Mouse (Mus musculus) left cerebral cortex, adult 2 months (tissue): ENCODE data around the gene Exoc2. TPM values are rescaled to one million over a fixed set of nuclear protein-coding genes. Genes with fewer than 3 reads are reported as not detected.

Source experiments
- DNase-seq, 2 experiments: peaks; one replicate each; pipeline ENCODE4 v3.0.0; 2021 to 2022; ENCODE audit warnings: low spot score in 2 of 2, mixed read lengths in 1 of 2; ENCODE audit errors: extremely low spot score in 1 of 2
- H3K27ac ChIP-seq: fragments of 200-600 bp; 2 replicates; pipeline ENCODE4 v1.8.1; 2022
- H3K4me3 ChIP-seq: fragments of 200-600 bp; 2 replicates; pipeline ENCODE4 v1.8.1; 2022
- CTCF ChIP-seq: fragments of 200-600 bp; IDR thresholded peaks from 2 replicates; pipeline ENCODE4 v1.8.1; 2022; ENCODE audit warnings: antibody characterized with exemption, mild to moderate bottlenecking, moderate library complexity
- intact Hi-C: fragments of 180-260 bp; cut with DNase I; formaldehyde crosslinking; loops from one replicate; pipeline ENCODE4 v1.15.1; 2025
- total RNA-seq, 2 experiments: library from RNA; stranded (reverse); gene quantifications; 2 replicates each; pipeline ENCODE4 v1.2.3; 2021

Exoc2 gene
- total RNA-seq, 2 experiments from 2014 or later, result 38.7 to 42.0 TPM

GRCm38 (mm10) chr13:30913757-30914156 is 60.1 kb downstream of the Exoc2 start:
- TF ChIP-seq CTCF, result no peak

GRCm38 (mm10) chr13:30913028-30913427 is 60.9 kb downstream of the Exoc2 start:
- no peak overlapping the region for H3K4me3 ChIP-seq
- DNase-seq, result no peak
- no peak overlapping the region for H3K27ac ChIP-seq
- intact Hi-C loops, result loop anchor here (5.0 kb wide), 1 partner anchor 59 kb away; the partner anchor contains the start of genes Exoc2 and Gm5447
- TF ChIP-seq CTCF, result no peak

More at GRCm38 (mm10) chr13:30913757-30914156, 60.1 kb downstream of the Exoc2 start:
- Histone ChIP-seq H3K27ac (no peak overlapping the region), H3K4me3 (no peak overlapping the region)
- DNase-seq, result no peak
- intact Hi-C loops, result loop anchor here (5.0 kb wide), 1 partner anchor 59 kb away; the partner anchor contains the start of genes Exoc2 and Gm5447

GRCm38 (mm10) chr13:30911931-30912625 is 61.8 kb downstream of the Exoc2 start:
- TF ChIP-seq CTCF, result no peak
- no peak for DNase-seq
- 0 out of 2 replicates have a peak overlapping the region, but pooled peaks have one; percentile 16 for H3K27ac ChIP-seq
- H3K4me3 ChIP-seq, result no peak overlapping the region
- intact Hi-C loops, result loop anchor here (5.0 kb wide), 1 partner anchor 60 kb away; the partner anchor contains the start of genes Exoc2 and Gm5447

GRCm38 (mm10) chr13:30910889-30911288 is 63.0 kb downstream of the Exoc2 start:
- no peak for TF ChIP-seq CTCF
- DNase-seq, result no peak
- H3K4me3 ChIP-seq, result no peak overlapping the region
- no peak overlapping the region for H3K27ac ChIP-seq
- intact Hi-C loops, result loop anchor here (5.0 kb wide), 1 partner anchor 61 kb away; the partner anchor contains the start of genes Exoc2 and Gm5447

- no peak for DNase-seq
- intact Hi-C loops, result loop anchor here (5.0 kb wide), 3 partner anchors 90 to 715 kb away; no protein-coding TSS in a partner anchor
- Histone ChIP-seq H3K4me3 (no peak overlapping the region), H3K27ac (no peak overlapping the region)
- no peak for TF ChIP-seq CTCF
These were observed 71.6 kb downstream of the Exoc2 start for GRCm38 (mm10) chr13:30902286-30902685.

- intact Hi-C loops, result loop anchor here (5.0 kb wide), 3 partner anchors 91 to 716 kb away; no protein-coding TSS in a partner anchor
- DNase-seq, result no peak
- Histone ChIP-seq H3K27ac (no peak overlapping the region), H3K4me3 (no peak overlapping the region)
- peak; percentile 62 for TF ChIP-seq CTCF
These were observed 72.4 kb downstream of the Exoc2 start for GRCm38 (mm10) chr13:30901387-30902041.

- Histone ChIP-seq H3K4me3 (no peak overlapping the region), H3K27ac (no peak overlapping the region)
- no peak for TF ChIP-seq CTCF
- DNase-seq, result no peak
- intact Hi-C loops, result no loop called here
These were observed 79.8 kb downstream of the Exoc2 start for GRCm38 (mm10) chr13:30894015-30894634.

GRCm38 (mm10) chr13:30892315-30892714 is 81.6 kb downstream of the Exoc2 start:
- no peak overlapping the region for H3K27ac ChIP-seq
- no peak for TF ChIP-seq CTCF
- intact Hi-C loops, result no loop called here
- no peak for DNase-seq
- no peak overlapping the region for H3K4me3 ChIP-seq

- TF ChIP-seq CTCF, result no peak
- no peak overlapping the region for H3K27ac ChIP-seq
- DNase-seq, result no peak
- H3K4me3 ChIP-seq, result no peak overlapping the region
- intact Hi-C loops, result no loop called here
These were observed 82.7 kb downstream of the Exoc2 start for GRCm38 (mm10) chr13:30891223-30891622.

- TF ChIP-seq CTCF, result peak; percentile 90
- DNase-seq, result peak; percentile 62 to 67
These were observed 85.4 kb downstream of the Exoc2 start for GRCm38 (mm10) chr13:30888480-30888879.

GRCm38 (mm10) chr13:30880310-30880709 is 93.6 kb downstream of the Exoc2 start:
- no peak for DNase-seq
- intact Hi-C loops, result no loop called here
- TF ChIP-seq CTCF, result no peak
- Histone ChIP-seq H3K27ac (no peak overlapping the region), H3K4me3 (no peak overlapping the region)

More at GRCm38 (mm10) chr13:30888480-30888879, 85.4 kb downstream of the Exoc2 start:
- Histone ChIP-seq H3K27ac (no peak overlapping the region), H3K4me3 (no peak overlapping the region)
- intact Hi-C loops, result loop anchor here (2.0 to 5.0 kb wide), 4 partner anchors 94 to 729 kb away; no protein-coding TSS in a partner anchor

- intact Hi-C loops, result no loop called here
- Histone ChIP-seq H3K4me3 (no peak overlapping the region), H3K27ac (no peak overlapping the region)
- no peak for TF ChIP-seq CTCF
- no peak for DNase-seq
These were observed 94.0 kb downstream of the Exoc2 start for GRCm38 (mm10) chr13:30879871-30880270.
